Mouse (Mus musculus): Measurements from ENCODE around the gene Plxnb2. TPM values are rescaled to one million over a fixed set of nuclear protein-coding genes. Genes with fewer than 3 reads are reported as not detected.

The Plxnb2 gene
- polyA plus RNA-seq, 2 experiments, result 170 to 212 TPM

GRCm38 (mm10) chr15:89179630-89179964 lies 991 bp downstream of the Plxnb2 start:
- Histone ChIP-seq H3K9ac (ENCODE audit: low read depth, low read length, severe bottlenecking) (peak overlapping the region; percentile 78), H3K36me3 (ENCODE audit: control insufficient read depth, insufficient read depth, low read length) (no peaks in the 10 kb centered on the region), H3K9me3 (ENCODE audit: control insufficient read depth, low read length) (no peaks in the 10 kb centered on the region), H3K27me3 (ENCODE audit: control insufficient read depth, insufficient read depth, low read length) (no peaks in the 10 kb centered on the region), H3K4me3 (replicated peaks; ENCODE audit: low read length) (peak overlapping the region; percentile 67), H3K4me2 (replicated peaks; ENCODE audit: low read depth, low read length, severe bottlenecking) (peak overlapping the region; percentile 75), H3K4me1 (ENCODE audit: control insufficient read depth, insufficient read depth, low read length) (peaks cover 55% of the 10 kb centered on the region), H3K27ac (replicated peaks; ENCODE audit: low read depth, low read length) (peak overlapping the region; percentile 90)
- 2% methylated on average over 6 of the region's 6 CpGs for WGBS
- DNase-seq (ENCODE audit: low spot score) (no peak), ATAC-seq (ENCODE audit: low FRiP score, low read depth) (no peak)
- TF ChIP-seq POLR2A (IDR thresholded peaks at IDR 0.05; ENCODE audit: borderline replicate concordance, extremely low read depth, insufficient read depth, insufficient read length), result no peak

DNA sequence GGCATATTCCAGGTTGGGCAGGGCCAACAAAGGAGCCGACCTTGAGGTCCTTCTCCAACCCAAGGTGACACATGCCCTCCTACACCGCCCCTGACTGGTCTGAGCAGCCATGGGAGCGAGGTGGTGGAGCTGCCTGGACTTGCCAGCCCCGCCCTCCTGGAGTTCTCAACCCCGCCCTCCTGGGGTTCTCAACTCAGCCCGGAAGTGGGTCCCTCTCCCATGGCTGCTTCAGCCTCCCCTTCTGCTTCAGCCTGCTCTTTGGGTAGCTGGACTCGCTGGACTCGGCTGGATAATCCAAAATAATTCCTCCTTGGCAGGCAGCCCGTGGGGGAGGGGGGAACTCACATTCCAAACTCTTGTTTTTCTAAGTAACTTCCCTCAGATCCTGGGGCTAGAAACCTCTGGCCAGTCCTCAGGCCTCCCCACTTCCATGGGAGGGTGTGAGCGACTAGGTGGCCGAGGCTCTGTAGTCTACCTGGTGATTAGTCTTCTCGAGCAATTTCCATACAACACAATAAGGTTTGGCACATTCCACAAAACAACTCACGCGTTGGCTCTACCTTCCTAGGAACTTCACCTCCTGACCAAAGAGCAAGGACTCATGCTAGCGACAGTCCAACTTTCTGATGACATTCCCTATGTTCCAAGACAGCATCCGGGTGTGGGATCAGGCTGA lies 1.5 kb downstream of the Plxnb2 start:
- no peaks in the 10 kb centered on the region for H3K27me3 ChIP-seq (ENCODE audit: control insufficient read depth, insufficient read depth, low read length)
- no peaks in the 10 kb centered on the region for H3K9me3 ChIP-seq (ENCODE audit: control insufficient read depth, low read length)
- H3K4me1 ChIP-seq (ENCODE audit: control insufficient read depth, insufficient read depth, low read length), result peaks cover 60% of the 10 kb centered on the region
- WGBS, result 2% methylated on average over 15 of the region's 16 CpGs
- peak overlapping the region; percentile 78 for H3K9ac ChIP-seq (ENCODE audit: low read depth, low read length, severe bottlenecking)
- H3K4me2 ChIP-seq (replicated peaks; ENCODE audit: low read depth, low read length, severe bottlenecking), result peak overlapping the region; percentile 75
- peak; percentile 73 for DNase-seq (ENCODE audit: low spot score)
- H3K36me3 ChIP-seq (ENCODE audit: control insufficient read depth, insufficient read depth, low read length), result no peaks in the 10 kb centered on the region
- H3K4me3 ChIP-seq (replicated peaks; ENCODE audit: low read length), result peak overlapping the region; percentile 67
- H3K27ac ChIP-seq (replicated peaks; ENCODE audit: low read depth, low read length), result peak overlapping the region; percentile 90
- TF ChIP-seq POLR2A (IDR thresholded peaks at IDR 0.05; ENCODE audit: borderline replicate concordance, extremely low read depth, insufficient read depth, insufficient read length), result no peak
- peak; percentile 43 for ATAC-seq (ENCODE audit: low FRiP score, low read depth)

GRCm38 (mm10) chr15:89178260-89178860 lies 2.2 kb downstream of the Plxnb2 start:
- Histone ChIP-seq H3K9ac (ENCODE audit: low read depth, low read length, severe bottlenecking) (peak overlapping the region; percentile 78), H3K27ac (replicated peaks; ENCODE audit: low read depth, low read length) (peak overlapping the region; percentile 90), H3K4me1 (ENCODE audit: control insufficient read depth, insufficient read depth, low read length) (peaks cover 66% of the 10 kb centered on the region), H3K27me3 (ENCODE audit: control insufficient read depth, insufficient read depth, low read length) (no peaks in the 10 kb centered on the region), H3K9me3 (ENCODE audit: control insufficient read depth, low read length) (no peaks in the 10 kb centered on the region), H3K36me3 (ENCODE audit: control insufficient read depth, insufficient read depth, low read length) (no peaks in the 10 kb centered on the region), H3K4me3 (replicated peaks; ENCODE audit: low read length) (peak overlapping the region; percentile 67), H3K4me2 (replicated peaks; ENCODE audit: low read depth, low read length, severe bottlenecking) (peak overlapping the region; percentile 75)
- 70% methylated on average over 7 of the region's 7 CpGs for WGBS
- no peak for TF ChIP-seq POLR2A (IDR thresholded peaks at IDR 0.05; ENCODE audit: borderline replicate concordance, extremely low read depth, insufficient read depth, insufficient read length)
- DNase-seq (ENCODE audit: low spot score) (no peak), ATAC-seq (ENCODE audit: low FRiP score, low read depth) (no peak)

GRCm38 (mm10) chr15:89177576-89178259 lies 2.9 kb downstream of the Plxnb2 start:
- Histone ChIP-seq H3K36me3 (ENCODE audit: control insufficient read depth, insufficient read depth, low read length) (no peaks in the 10 kb centered on the region), H3K9ac (ENCODE audit: low read depth, low read length, severe bottlenecking) (no peak overlapping the region), H3K9me3 (ENCODE audit: control insufficient read depth, low read length) (no peaks in the 10 kb centered on the region), H3K4me1 (ENCODE audit: control insufficient read depth, insufficient read depth, low read length) (peaks cover 70% of the 10 kb centered on the region), H3K27ac (replicated peaks; ENCODE audit: low read depth, low read length) (no peak overlapping the region), H3K4me2 (replicated peaks; ENCODE audit: low read depth, low read length, severe bottlenecking) (peak overlapping the region; percentile 75), H3K27me3 (ENCODE audit: control insufficient read depth, insufficient read depth, low read length) (no peaks in the 10 kb centered on the region), H3K4me3 (replicated peaks; ENCODE audit: low read length) (no peak overlapping the region; the same call in 1 of the 2 replicates)
- no peak for TF ChIP-seq POLR2A (IDR thresholded peaks at IDR 0.05; ENCODE audit: borderline replicate concordance, extremely low read depth, insufficient read depth, insufficient read length)
- 81% methylated on average over 4 of the region's 4 CpGs for WGBS
- no peak for DNase-seq (ENCODE audit: low spot score)
- ATAC-seq (ENCODE audit: low FRiP score, low read depth), result no peak

- no peak for ATAC-seq (ENCODE audit: low FRiP score, low read depth)
Measured at GRCm38 (mm10) chr15:89177121-89177520, 3.5 kb downstream of the Plxnb2 start.

More at GRCm38 (mm10) chr15:89177121-89177520, 3.5 kb downstream of the Plxnb2 start:
- Histone ChIP-seq H3K4me3 (replicated peaks; ENCODE audit: low read length) (no peak overlapping the region), H3K9ac (ENCODE audit: low read depth, low read length, severe bottlenecking) (no peak overlapping the region), H3K4me1 (ENCODE audit: control insufficient read depth, insufficient read depth, low read length) (peaks cover 76% of the 10 kb centered on the region), H3K36me3 (ENCODE audit: control insufficient read depth, insufficient read depth, low read length) (no peaks in the 10 kb centered on the region), H3K27me3 (ENCODE audit: control insufficient read depth, insufficient read depth, low read length) (no peaks in the 10 kb centered on the region), H3K27ac (replicated peaks; ENCODE audit: low read depth, low read length) (no peak overlapping the region), H3K9me3 (ENCODE audit: control insufficient read depth, low read length) (no peaks in the 10 kb centered on the region), H3K4me2 (replicated peaks; ENCODE audit: low read depth, low read length, severe bottlenecking) (peak overlapping the region; percentile 1; the same call in 1 of the 2 replicates)
- TF ChIP-seq POLR2A (IDR thresholded peaks at IDR 0.05; ENCODE audit: borderline replicate concordance, extremely low read depth, insufficient read depth, insufficient read length), result no peak
- WGBS, result 18% methylated on average over 5 of the region's 5 CpGs
- DNase-seq (ENCODE audit: low spot score), result no peak
